Mouse (Mus musculus): ENCODE results near the gene 5730480H06Rik. TPM values are rescaled to one million over a fixed set of nuclear protein-coding genes. Genes with fewer than 3 reads are reported as not detected.

The 5730480H06Rik gene
- polyA plus RNA-seq, 1 experiment from 2014 or later = 6.6 TPM

DNA sequence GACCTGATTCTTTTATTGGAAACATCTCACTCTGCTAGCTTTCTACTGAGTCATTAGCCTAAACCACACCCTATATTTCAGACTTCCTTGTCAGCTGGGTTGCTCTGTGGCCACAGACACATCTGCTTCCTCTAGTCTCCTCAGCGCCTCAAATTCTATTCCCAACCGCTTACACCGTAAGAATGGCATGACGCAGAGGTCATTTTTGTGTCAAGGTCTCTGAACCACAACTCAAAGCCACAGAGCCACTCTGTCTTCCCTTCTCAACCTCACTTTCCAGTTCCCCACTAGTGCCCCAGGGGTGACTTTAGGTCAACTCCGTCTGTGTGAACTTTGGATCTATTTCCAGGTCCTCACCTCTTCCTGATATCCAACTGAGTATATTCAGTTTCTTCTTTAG is 3.7 kb downstream of the 5730480H06Rik start:
- Histone ChIP-seq H3K27ac (ENCODE audit: low read depth) (no peak overlapping the region), H3K27me3 (ENCODE audit: insufficient read depth, low read length) (no peaks in the 10 kb centered on the region), H3K9ac (replicated peaks) (no peak overlapping the region), H3K4me3 (ENCODE audit: low read depth, low read length) (no peak overlapping the region), H3K4me2 (ENCODE audit: low read depth, low read length) (no peak overlapping the region), H3K4me1 (ENCODE audit: insufficient read depth) (no peaks in the 10 kb centered on the region), H3K9me3 (ENCODE audit: low read length) (no peaks in the 10 kb centered on the region), H3K36me3 (replicated peaks; ENCODE audit: insufficient read depth, low read length) (no peaks in the 10 kb centered on the region)
- no peak for TF ChIP-seq CTCF (IDR thresholded peaks at IDR 0.05; ENCODE audit: low read depth)
- no peak for TF ChIP-seq EP300 (IDR thresholded peaks at IDR 0.05; ENCODE audit: low read depth)
- DNase-seq (peak; percentile 13), ATAC-seq (peak; percentile 59)
- 17% methylated on average over 5 of the region's 5 CpGs for WGBS (ENCODE audit: insufficient replicate concordance)

DNA sequence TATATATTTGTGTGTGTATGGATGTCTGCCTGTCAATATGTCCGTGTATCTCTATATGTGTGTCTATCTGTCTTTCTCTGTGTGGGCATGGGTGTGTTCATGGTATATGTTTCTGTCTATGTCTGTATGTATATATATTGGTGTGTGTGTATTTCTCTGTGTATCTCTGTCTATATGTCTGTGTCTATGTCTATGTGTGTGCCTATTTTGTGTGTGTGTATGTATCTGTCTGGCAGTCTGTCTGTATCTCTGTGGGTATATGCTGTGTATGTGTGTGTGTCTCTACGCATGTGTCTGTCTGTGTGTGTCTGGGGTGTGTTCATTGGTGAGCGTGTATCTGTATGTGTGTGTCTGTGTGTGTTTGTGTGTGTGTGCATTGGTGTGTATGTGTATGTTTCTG is 5.7 kb downstream of the 5730480H06Rik start:
- Histone ChIP-seq H3K36me3 (replicated peaks; ENCODE audit: insufficient read depth, low read length) (no peaks in the 10 kb centered on the region), H3K27ac (ENCODE audit: low read depth) (no peak overlapping the region), H3K9ac (replicated peaks) (no peak overlapping the region), H3K4me3 (ENCODE audit: low read depth, low read length) (no peak overlapping the region), H3K27me3 (ENCODE audit: insufficient read depth, low read length) (no peaks in the 10 kb centered on the region), H3K4me1 (ENCODE audit: insufficient read depth) (no peaks in the 10 kb centered on the region), H3K4me2 (ENCODE audit: low read depth, low read length) (no peak overlapping the region), H3K9me3 (ENCODE audit: low read length) (no peaks in the 10 kb centered on the region)
- WGBS (ENCODE audit: insufficient replicate concordance) = 75% methylated on average over 3 of the region's 3 CpGs
- no peak for DNase-seq
- no peak for TF ChIP-seq CTCF (IDR thresholded peaks at IDR 0.05; ENCODE audit: low read depth)
- no peak for TF ChIP-seq EP300 (IDR thresholded peaks at IDR 0.05; ENCODE audit: low read depth)
- no peak for ATAC-seq

DNA sequence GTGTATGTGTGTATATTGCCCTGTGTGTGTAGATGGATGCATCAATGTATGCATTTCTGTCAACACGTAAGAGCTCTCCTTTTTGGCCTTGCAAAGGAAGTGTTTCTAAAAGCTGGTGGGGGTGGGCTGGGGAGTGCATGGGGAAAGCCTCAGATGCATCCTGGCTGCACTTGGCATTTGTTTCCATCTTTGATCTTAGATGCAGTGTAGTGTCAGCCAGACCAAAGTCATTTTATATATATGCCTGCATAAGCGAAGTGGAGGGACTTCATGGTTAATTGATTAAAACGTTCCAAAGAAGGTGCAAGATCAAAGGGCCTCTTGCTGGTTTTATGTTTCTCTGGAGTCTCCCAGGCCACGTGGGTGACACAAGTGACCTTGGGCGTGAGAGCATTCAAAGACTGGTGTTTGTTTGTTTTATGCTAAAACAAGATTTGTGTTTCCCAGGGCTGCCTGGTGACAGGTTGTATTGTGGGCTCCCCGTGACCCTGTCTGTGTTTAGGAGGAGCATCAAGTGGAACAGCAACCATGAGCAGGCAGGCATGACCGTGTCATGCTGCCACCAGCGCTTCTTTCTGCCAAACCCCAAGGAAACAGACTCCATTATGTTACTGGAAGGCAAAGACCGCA is 6.2 kb downstream of the 5730480H06Rik start:
- ATAC-seq (no peak), DNase-seq (no peak)
- Histone ChIP-seq H3K4me2 (ENCODE audit: low read depth, low read length) (no peak overlapping the region), H3K27ac (ENCODE audit: low read depth) (no peak overlapping the region), H3K4me3 (ENCODE audit: low read depth, low read length) (no peak overlapping the region), H3K9ac (replicated peaks) (no peak overlapping the region), H3K36me3 (replicated peaks; ENCODE audit: insufficient read depth, low read length) (no peaks in the 10 kb centered on the region), H3K4me1 (ENCODE audit: insufficient read depth) (no peaks in the 10 kb centered on the region), H3K9me3 (ENCODE audit: low read length) (no peaks in the 10 kb centered on the region), H3K27me3 (ENCODE audit: insufficient read depth, low read length) (no peaks in the 10 kb centered on the region)
- TF ChIP-seq EP300 (IDR thresholded peaks at IDR 0.05; ENCODE audit: low read depth) (no peak), CTCF (IDR thresholded peaks at IDR 0.05; ENCODE audit: low read depth) (no peak)
- 55% methylated on average over 9 of the region's 9 CpGs for WGBS (ENCODE audit: insufficient replicate concordance)

DNA sequence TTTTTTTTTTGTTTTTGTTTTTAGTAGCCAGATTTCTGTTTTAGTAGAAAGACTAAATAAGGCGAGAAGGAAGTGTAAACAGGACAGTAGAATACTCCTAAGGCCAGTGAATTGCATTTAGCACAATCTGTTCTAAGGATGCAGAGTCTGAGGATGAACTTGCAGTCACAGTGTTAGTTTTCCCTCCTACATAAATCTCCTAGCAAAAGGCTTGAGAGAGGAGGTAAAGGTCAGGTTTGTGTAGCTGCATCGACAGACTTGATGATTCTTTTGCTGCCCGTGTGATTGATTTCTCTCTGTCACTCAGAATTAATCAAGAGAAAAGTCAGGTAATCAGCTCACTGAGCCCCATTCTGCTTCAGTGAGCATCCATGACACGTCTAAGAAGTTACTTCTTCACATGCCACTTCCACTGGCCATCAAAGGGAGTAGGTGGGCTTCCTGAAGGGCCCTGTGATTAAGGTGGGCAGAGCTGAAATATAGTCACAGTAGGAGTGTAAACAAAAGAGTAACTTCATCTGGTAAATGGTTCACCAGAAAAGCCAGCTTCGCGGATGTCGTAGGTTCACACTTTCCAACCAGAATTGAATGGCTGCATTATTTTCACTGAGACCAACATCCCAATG is 13.2 kb downstream of the 5730480H06Rik start:
- no peak overlapping the region for H3K9ac ChIP-seq (replicated peaks)
- 56% methylated on average over 7 of the region's 7 CpGs for WGBS (ENCODE audit: insufficient replicate concordance)
- no peak overlapping the region for H3K27ac ChIP-seq (ENCODE audit: low read depth)
- no peaks in the 10 kb centered on the region for H3K36me3 ChIP-seq (replicated peaks; ENCODE audit: insufficient read depth, low read length)
- H3K27me3 ChIP-seq (ENCODE audit: insufficient read depth, low read length) = no peaks in the 10 kb centered on the region
- no peaks in the 10 kb centered on the region; the same call in 1 of the 2 replicates for H3K4me1 ChIP-seq (ENCODE audit: insufficient read depth)
- no peak for TF ChIP-seq EP300 (IDR thresholded peaks at IDR 0.05; ENCODE audit: low read depth)
- TF ChIP-seq CTCF (IDR thresholded peaks at IDR 0.05; ENCODE audit: low read depth) = no peak
- no peaks in the 10 kb centered on the region for H3K9me3 ChIP-seq (ENCODE audit: low read length)
- ATAC-seq (no peak), DNase-seq (no peak)
- H3K4me3 ChIP-seq (ENCODE audit: low read depth, low read length) = no peak overlapping the region
- no peak overlapping the region for H3K4me2 ChIP-seq (ENCODE audit: low read depth, low read length)

DNA sequence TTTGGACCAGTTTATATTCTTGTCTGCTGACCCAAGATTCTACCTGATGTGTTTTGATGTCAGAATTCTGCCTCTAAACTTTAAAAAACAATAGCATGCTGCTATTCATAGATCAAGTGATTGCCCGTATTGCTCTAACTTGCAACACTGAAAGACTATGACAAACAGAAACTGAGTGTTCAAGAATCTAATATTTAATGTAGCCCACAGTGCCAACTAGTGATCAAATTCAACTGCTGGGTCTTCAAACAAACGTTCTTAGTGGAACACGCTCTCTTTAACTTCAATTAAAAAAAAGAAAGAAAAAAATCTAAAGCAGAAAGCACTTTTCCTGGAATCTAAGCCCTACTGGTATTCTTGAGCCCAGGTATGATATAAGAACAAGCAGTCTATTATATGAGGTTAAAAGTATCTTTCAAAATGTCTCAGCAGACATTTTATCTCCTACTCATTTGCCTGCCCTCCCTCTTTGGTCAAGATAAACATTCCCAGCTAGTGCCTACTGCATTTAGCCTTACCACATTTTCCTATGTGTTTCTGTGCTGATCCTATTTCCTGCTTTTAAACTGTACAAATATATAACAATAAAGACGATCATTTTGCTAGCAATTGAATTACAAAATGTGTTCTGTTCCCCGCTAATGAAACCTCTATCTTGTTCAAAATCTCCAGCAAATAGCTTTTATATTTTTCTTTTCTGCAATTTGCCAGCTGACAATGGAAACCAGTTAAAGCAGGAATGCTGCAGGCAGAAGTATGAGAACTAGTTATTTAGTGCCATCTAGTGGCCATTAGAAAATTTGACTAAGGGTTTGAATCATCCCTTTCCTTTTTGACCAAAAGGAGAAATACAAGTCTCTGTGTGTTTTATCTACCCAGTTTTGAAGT is 17.6 kb downstream of the 5730480H06Rik start:
- no peak overlapping the region for H3K27ac ChIP-seq (ENCODE audit: low read depth)
- WGBS (ENCODE audit: insufficient replicate concordance) = 39% methylated on average over 5 of the region's 5 CpGs
- H3K4me1 ChIP-seq (ENCODE audit: insufficient read depth) = no peaks in the 10 kb centered on the region; the same call in 1 of the 2 replicates
- no peak for DNase-seq
- H3K4me3 ChIP-seq (ENCODE audit: low read depth, low read length) = no peak overlapping the region
- no peaks in the 10 kb centered on the region for H3K36me3 ChIP-seq (replicated peaks; ENCODE audit: insufficient read depth, low read length)
- H3K4me2 ChIP-seq (ENCODE audit: low read depth, low read length) = no peak overlapping the region
- no peak overlapping the region for H3K9ac ChIP-seq (replicated peaks)
- no peaks in the 10 kb centered on the region for H3K27me3 ChIP-seq (ENCODE audit: insufficient read depth, low read length)
- TF ChIP-seq CTCF (IDR thresholded peaks at IDR 0.05; ENCODE audit: low read depth) (peak; percentile 61), EP300 (IDR thresholded peaks at IDR 0.05; ENCODE audit: low read depth) (no peak)
- no peak for ATAC-seq
- no peaks in the 10 kb centered on the region for H3K9me3 ChIP-seq (ENCODE audit: low read length)

DNA sequence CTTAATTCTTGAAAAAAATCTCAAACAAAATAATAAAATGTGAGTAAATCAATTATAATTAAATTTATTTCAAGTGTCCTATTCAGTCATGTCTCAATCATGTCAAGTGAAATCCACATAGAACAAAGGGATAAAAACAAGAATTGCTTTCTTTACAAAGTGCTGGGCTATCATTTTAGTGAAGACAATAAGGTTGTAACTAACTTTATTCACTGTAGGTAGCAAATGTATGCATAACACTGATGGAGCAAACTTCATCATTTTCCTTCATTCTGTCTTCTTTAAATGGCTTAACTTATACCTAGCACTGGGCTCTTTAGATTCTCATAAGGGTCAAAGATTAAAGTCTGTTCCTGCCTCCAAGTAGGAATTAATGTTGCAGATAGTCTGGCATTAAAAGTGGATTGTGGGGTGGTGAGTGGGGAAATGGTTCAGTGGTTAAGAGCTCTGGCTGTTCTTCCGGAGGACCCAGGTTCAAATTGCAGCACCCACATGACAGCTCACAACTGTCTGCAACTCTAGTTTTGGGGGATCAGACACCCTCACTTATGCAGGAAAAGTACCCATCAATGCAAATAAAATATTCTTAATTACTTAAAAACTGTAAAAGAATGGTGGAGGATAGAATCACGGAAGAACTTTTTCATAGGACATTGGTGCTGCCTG is 18.4 kb downstream of the 5730480H06Rik start:
- Histone ChIP-seq H3K4me2 (ENCODE audit: low read depth, low read length) (no peak overlapping the region), H3K27me3 (ENCODE audit: insufficient read depth, low read length) (no peaks in the 10 kb centered on the region), H3K9ac (replicated peaks) (no peak overlapping the region), H3K36me3 (replicated peaks; ENCODE audit: insufficient read depth, low read length) (no peaks in the 10 kb centered on the region), H3K9me3 (ENCODE audit: low read length) (no peaks in the 10 kb centered on the region), H3K27ac (ENCODE audit: low read depth) (no peak overlapping the region), H3K4me3 (ENCODE audit: low read depth, low read length) (no peak overlapping the region), H3K4me1 (ENCODE audit: insufficient read depth) (no peaks in the 10 kb centered on the region)
- TF ChIP-seq EP300 (IDR thresholded peaks at IDR 0.05; ENCODE audit: low read depth) (no peak), CTCF (IDR thresholded peaks at IDR 0.05; ENCODE audit: low read depth) (no peak)
- 80% methylated on average over 2 of the region's 2 CpGs for WGBS (ENCODE audit: insufficient replicate concordance)
- no peak for DNase-seq
- no peak for ATAC-seq

Measured in liver, postnatal 0 days (tissue).